ENCODE assay signal across 9 mouse cellular contexts in genomic region chr3:95450408-95450807, GRCm38 (mm10). TPM values are rescaled to one million over a fixed set of nuclear protein-coding genes. Genes with fewer than 3 reads are reported as not detected.
A peak's percentile ranks its signal among the peaks of the same experiment; 100 is the strongest.
DNase-seq lines count a peak whose midpoint lies in the region.
"Had no signal": no experiment of that assay in that cellular context is flagged by ENCODE, and none has a peak within 500 bp of the region (broad histone marks: within the 10 kb centered on the region; RNA-seq: fewer than 3 reads in every experiment).

No protein-coding gene starts in this region.

- peak; percentile 70 for DNase-seq in adrenal gland, postnatal 14 days
- DNase-seq in adrenal gland, adult 8-10 months, result no peak
- DNase-seq in ovary, postnatal 14 days (ENCODE audit: low spot score), result peak; percentile 39
- DNase-seq in ovary, postnatal 10 days (ENCODE audit: low spot score), result no peak
- peak; percentile 60 for DNase-seq in embryo, embryonic 11 days
- peak; percentile 66 for DNase-seq in kidney, postnatal 10 days
- peak; percentile 57 for DNase-seq in lung, postnatal 14 days
- DNase-seq in skeletal muscle tissue, adult 2 months (ENCODE audit: low read depth, low spot score), result peak; percentile 31

RNA-seq across cellular contexts. Expression of gene Arnt, which starts 16.2 kb away (rescaled TPM):
- total RNA-seq in adrenal gland, postnatal 14 days (2021), result 58.4 and 62.9 TPM in 2 replicates
- 10 to 100 TPM; 64.5 to 87.3 (median 75.1) TPM for total RNA-seq in adrenal gland, adult 8-10 months (2022)

RNA-seq across cellular contexts. Expression of gene 4930558C23Rik, which starts 47.8 kb away (rescaled TPM):
- not detected in 2 replicates for total RNA-seq in adrenal gland, postnatal 14 days (2021)
- not detected for total RNA-seq in adrenal gland, adult 8-10 months (2022)
- total RNA-seq: layer of hippocampus, adult 18-20 months had no signal

RNA-seq across cellular contexts. Expression of gene Ctsk, which starts 48.6 kb away (rescaled TPM):
- 8.4 and 11.0 TPM in 2 replicates for total RNA-seq in adrenal gland, postnatal 14 days (2021)
- 1 to 10 TPM; 4.6 to 9.3 (median 5.1) TPM for total RNA-seq in adrenal gland, adult 8-10 months (2022)

Comparison
In these comparisons a context has a peak if more than half of its experiments do, and no peak if none do; other contexts are left out.
1. DNase-seq: peak in adrenal gland, postnatal 14 days (single experiment), ovary, postnatal 14 days (single experiment), embryo, embryonic 11 days (single experiment), kidney, postnatal 10 days (single experiment), lung, postnatal 14 days (single experiment) and skeletal muscle tissue, adult 2 months (single experiment); none in adrenal gland, adult 8-10 months (single experiment) and ovary, postnatal 10 days (single experiment).